Mouse (Mus musculus) embryonic facial prominence, embryonic 14.5 days (tissue): ENCODE data around the gene Iqgap1. TPM values are rescaled to one million over a fixed set of nuclear protein-coding genes. Genes with fewer than 3 reads are reported as not detected.

ENCODE experiments used
- ATAC-seq: fragments of 200-750 bp; cut with Nextera tagmentation; 2 replicates; pipeline ENCODE4 v1.8.0; 2017; ENCODE audit warnings: low read depth, moderate number of reproducible peaks, moderate TSS enrichment
- DNase-seq: peaks from one replicate; pipeline ENCODE4 v3.0.0-alpha.2; 2015; ENCODE audit warnings: low spot score
- H3K27ac ChIP-seq: fragments of 300-500 bp; sonication (generic); replicated peaks from 2 replicates; pipeline ENCODE4 v1.5.1; 2014; ENCODE audit warnings: low read depth, mild to moderate bottlenecking, low read length, moderate library complexity
- H3K27me3 ChIP-seq: fragments of 300-500 bp; sonication (generic); replicated peaks from 2 replicates; pipeline ENCODE4 v1.6.1; 2014; ENCODE audit warnings: low read length; ENCODE audit not compliant: control insufficient read depth, insufficient read depth
- H3K36me3 ChIP-seq: fragments of 300-500 bp; sonication (generic); 2 replicates; pipeline ENCODE4 v1.6.1; 2014; ENCODE audit warnings: low read length, mixed read lengths; ENCODE audit not compliant: control insufficient read depth, insufficient read depth
- H3K4me1 ChIP-seq: fragments of 300-500 bp; sonication (generic); 2 replicates; pipeline ENCODE4 v1.6.1; 2014; ENCODE audit warnings: antibody characterized with exemption, low read length; ENCODE audit not compliant: control insufficient read depth, insufficient read depth
- H3K4me2 ChIP-seq: fragments of 300-500 bp; sonication (generic); 2 replicates; pipeline ENCODE4 v1.6.1; 2014; ENCODE audit warnings: low read depth, mild to moderate bottlenecking, low read length, moderate library complexity, mixed read lengths
- H3K4me3 ChIP-seq: fragments of 300-500 bp; sonication (generic); 2 replicates; pipeline ENCODE4 v1.5.1; 2014; ENCODE audit warnings: low read depth, mild to moderate bottlenecking, low read length
- H3K9ac ChIP-seq: fragments of 300-500 bp; sonication (generic); 2 replicates; pipeline ENCODE4 v1.6.1; 2014; ENCODE audit warnings: low read depth, mild to moderate bottlenecking, low read length, moderate library complexity, mixed read lengths
- H3K9me3 ChIP-seq: fragments of 300-500 bp; sonication (generic); 2 replicates; pipeline ENCODE4 v1.6.1; 2016; ENCODE audit warnings: low read length; ENCODE audit not compliant: control insufficient read depth
- WGBS: fragments of 180-500 bp; shearing (Covaris S2); extraction: QIAGEN DNeasy Blood & Tissue Kit; methylation state at CpG from one replicate; pipeline ENCODE4 v1.1.7; 2014; 5-methylcytosine and 5-hydroxymethylcytosine counted together
- polyA plus RNA-seq: library from polyadenylated mRNA; unstranded; fragments of >200 nt; fragmentation: Nextera tagmentation; extraction: Ambion mirVana; gene quantifications from 2 replicates; pipeline ENCODE4 v1.2.1, GENCODE M21; 2014

Gene Iqgap1
- polyA plus RNA-seq, 1 experiment from 2014 or later = 68.6 TPM

GRCm38 (mm10) chr7:80802412-80803160, 23.2 kb downstream of the Iqgap1 start:
- Histone ChIP-seq H3K4me2 (peak overlapping the region; percentile 79), H3K4me1 (peaks cover 10% of the 10 kb centered on the region), H3K27ac (peak overlapping the region; percentile 84), H3K4me3 (peak overlapping the region; percentile 92), H3K9ac (peak overlapping the region; percentile 88), H3K27me3 (no peaks in the 10 kb centered on the region), H3K36me3 (peaks cover 18% of the 10 kb centered on the region), H3K9me3 (no peaks in the 10 kb centered on the region)
- peak; percentile 75 for ATAC-seq
- 2% methylated on average over 22 of the region's 37 CpGs for WGBS
- DNase-seq = peak; percentile 66

- Histone ChIP-seq H3K27me3 (no peaks in the 10 kb centered on the region), H3K4me2 (no peak overlapping the region), H3K9me3 (no peaks in the 10 kb centered on the region), H3K4me1 (peaks cover 10% of the 10 kb centered on the region), H3K27ac (no peak overlapping the region), H3K36me3 (peaks cover 41% of the 10 kb centered on the region), H3K4me3 (no peak overlapping the region), H3K9ac (no peak overlapping the region)
- ATAC-seq (no peak), DNase-seq (no peak)
- 78% methylated on average over 5 of the region's 5 CpGs for WGBS
These were observed 26.5 kb downstream of the Iqgap1 start for GRCm38 (mm10) chr7:80799307-80799706.

- Histone ChIP-seq H3K4me2 (no peak overlapping the region), H3K9ac (no peak overlapping the region), H3K36me3 (peaks cover 48% of the 10 kb centered on the region), H3K9me3 (no peaks in the 10 kb centered on the region), H3K4me3 (no peak overlapping the region), H3K4me1 (peaks cover 5% of the 10 kb centered on the region), H3K27ac (peak overlapping the region; percentile 61), H3K27me3 (no peaks in the 10 kb centered on the region)
- 76% methylated on average over 15 of the region's 15 CpGs for WGBS
- peak; percentile 46; the same call in 1 of the 2 replicates for ATAC-seq
- DNase-seq = peak; percentile 8
These were observed 28.8 kb downstream of the Iqgap1 start for GRCm38 (mm10) chr7:80796805-80797567.

GRCm38 (mm10) chr7:80796258-80796657, 29.5 kb downstream of the Iqgap1 start:
- no peak overlapping the region for H3K9ac ChIP-seq
- DNase-seq (no peak), ATAC-seq (no peak)
- no peak overlapping the region for H3K4me2 ChIP-seq
- no peaks in the 10 kb centered on the region for H3K4me1 ChIP-seq
- peak overlapping the region; percentile 61 for H3K27ac ChIP-seq
- no peaks in the 10 kb centered on the region for H3K27me3 ChIP-seq
- no peak overlapping the region for H3K4me3 ChIP-seq
- no peaks in the 10 kb centered on the region for H3K9me3 ChIP-seq
- peaks cover 48% of the 10 kb centered on the region for H3K36me3 ChIP-seq
- 77% methylated on average over 6 of the region's 6 CpGs for WGBS

- DNase-seq = no peak
- 63% methylated on average over 5 of the region's 5 CpGs for WGBS
- H3K4me1 ChIP-seq = peaks cover 17% of the 10 kb centered on the region
- H3K4me3 ChIP-seq = no peak overlapping the region
- 0 out of 2 replicates have a peak, but pooled peaks cover 8% of the 10 kb centered on the region for H3K36me3 ChIP-seq
- no peaks in the 10 kb centered on the region for H3K9me3 ChIP-seq
- H3K9ac ChIP-seq = no peak overlapping the region
- H3K4me2 ChIP-seq = no peak overlapping the region
- no peaks in the 10 kb centered on the region for H3K27me3 ChIP-seq
- H3K27ac ChIP-seq = no peak overlapping the region
- no peak for ATAC-seq
These were observed 36.2 kb downstream of the Iqgap1 start for GRCm38 (mm10) chr7:80789534-80789933.

- H3K27me3 ChIP-seq = no peaks in the 10 kb centered on the region
- no peaks in the 10 kb centered on the region for H3K9me3 ChIP-seq
- H3K4me2 ChIP-seq = no peak overlapping the region
- ATAC-seq = no peak
- no peak for DNase-seq
- H3K27ac ChIP-seq = no peak overlapping the region
- 0 out of 2 replicates have a peak, but pooled peaks cover 8% of the 10 kb centered on the region for H3K36me3 ChIP-seq
- WGBS = 30% methylated on average over 1 of the region's 1 CpGs
- H3K4me3 ChIP-seq = no peak overlapping the region
- no peak overlapping the region for H3K9ac ChIP-seq
- H3K4me1 ChIP-seq = peaks cover 20% of the 10 kb centered on the region
These were observed 36.7 kb downstream of the Iqgap1 start for GRCm38 (mm10) chr7:80789061-80789460.

- Histone ChIP-seq H3K9ac (no peak overlapping the region), H3K4me3 (no peak overlapping the region), H3K36me3 (0 out of 2 replicates have a peak, but pooled peaks cover 5% of the 10 kb centered on the region), H3K4me2 (no peak overlapping the region), H3K27me3 (no peaks in the 10 kb centered on the region), H3K9me3 (no peaks in the 10 kb centered on the region), H3K27ac (no peak overlapping the region), H3K4me1 (peaks cover 22% of the 10 kb centered on the region)
- DNase-seq (no peak), ATAC-seq (no peak)
- WGBS = 81% methylated on average over 7 of the region's 7 CpGs
These were observed 37.8 kb downstream of the Iqgap1 start for GRCm38 (mm10) chr7:80788002-80788401.

- Histone ChIP-seq H3K9ac (no peak overlapping the region), H3K4me3 (no peak overlapping the region), H3K9me3 (no peaks in the 10 kb centered on the region), H3K36me3 (no peaks in the 10 kb centered on the region), H3K4me1 (peaks cover 22% of the 10 kb centered on the region), H3K27ac (peak overlapping the region; percentile 29; the same call in 1 of the 2 replicates), H3K27me3 (no peaks in the 10 kb centered on the region), H3K4me2 (no peak overlapping the region)
- no peak for ATAC-seq
- 50% methylated on average over 6 of the region's 6 CpGs for WGBS
- peak; percentile 40 for DNase-seq
These were observed 39.0 kb downstream of the Iqgap1 start for GRCm38 (mm10) chr7:80786746-80787145.
